Comparison of ENCODE assay signal across 29 mouse cellular contexts in the genomic region with DNA sequence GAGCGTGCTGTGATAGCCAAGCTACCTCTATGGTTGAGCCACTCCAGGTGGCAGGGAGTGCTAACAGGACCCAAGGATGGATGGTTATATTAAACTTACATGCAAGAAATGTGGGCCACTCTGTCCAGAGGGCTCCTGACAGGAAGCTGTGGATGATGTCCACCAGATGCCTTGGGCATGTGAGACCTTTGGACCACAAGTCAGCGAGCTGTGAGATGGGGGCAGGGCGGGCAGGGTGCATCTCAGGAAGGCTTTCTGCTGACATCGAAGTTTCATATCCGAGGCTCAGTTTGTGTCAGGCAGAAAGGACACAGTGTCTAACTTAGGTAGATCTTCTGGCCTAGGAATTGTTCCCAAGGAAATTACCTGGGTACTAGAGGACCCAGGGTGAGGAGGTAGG.
DNase-seq lines count a peak whose midpoint lies in the region; ATAC-seq lines count a peak whose summit lies in the region.
"Had no signal": no experiment of that assay in that cellular context is flagged by ENCODE, and none has a peak within 500 bp of the region (broad histone marks: within the 10 kb centered on the region; RNA-seq: fewer than 3 reads in every experiment).

No protein-coding gene starts in this region.

- no peak overlapping the region for H3K4me2 ChIP-seq in forebrain, embryonic 13.5 days
- H3K4me2 ChIP-seq: embryonic facial prominence, embryonic 15.5 days; forebrain, embryonic 12.5 days; heart, embryonic 12.5 days; hindbrain, embryonic 14.5 days; limb, embryonic 12.5 days; liver, embryonic 15.5 days; lung, embryonic 14.5 days; midbrain, embryonic 11.5 days had no signal

- H3K4me3 ChIP-seq in heart, embryonic 10.5 days: no peak overlapping the region
- no peak overlapping the region for H3K4me3 ChIP-seq in forebrain, embryonic 13.5 days
- H3K4me3 ChIP-seq: embryonic facial prominence, embryonic 10.5 days; embryonic facial prominence, embryonic 15.5 days; forebrain, embryonic 12.5 days; heart, embryonic 12.5 days; left cerebral cortex, adult 2 months; limb, embryonic 12.5 days; liver, embryonic 15.5 days had no signal

- peaks cover 29% of the 10 kb centered on the region for H3K4me1 ChIP-seq in heart, embryonic 10.5 days
- H3K4me1 ChIP-seq in forebrain, embryonic 13.5 days: peaks cover 28% of the 10 kb centered on the region
- H3K4me1 ChIP-seq: liver, embryonic 15.5 days had no signal

- intact Hi-C loops in heart, postnatal 36 days (cut with DNase I): no loop called here

- no peak for ATAC-seq in forebrain, embryonic 13.5 days
- ATAC-seq: midbrain, embryonic 16.5 days had no signal

- H3K9ac ChIP-seq in forebrain, embryonic 13.5 days: no peak overlapping the region
- H3K9ac ChIP-seq: embryonic facial prominence, embryonic 15.5 days; forebrain, embryonic 12.5 days; heart, embryonic 12.5 days; hindbrain, embryonic 14.5 days; limb, embryonic 12.5 days; liver, embryonic 15.5 days; lung, embryonic 14.5 days had no signal

- H3K36me3 ChIP-seq in heart, embryonic 10.5 days: no peaks in the 10 kb centered on the region
- H3K36me3 ChIP-seq in forebrain, embryonic 13.5 days (ENCODE audit: poor library complexity, severe bottlenecking): no peaks in the 10 kb centered on the region
- H3K36me3 ChIP-seq: embryonic facial prominence, embryonic 10.5 days; embryonic facial prominence, embryonic 15.5 days; forebrain, embryonic 12.5 days; G1E; heart, embryonic 12.5 days; limb, embryonic 12.5 days; liver, embryonic 15.5 days had no signal

- no peaks in the 10 kb centered on the region for H3K27me3 ChIP-seq in heart, embryonic 10.5 days (ENCODE audit: insufficient read depth, poor library complexity, severe bottlenecking)
- no peaks in the 10 kb centered on the region for H3K27me3 ChIP-seq in forebrain, embryonic 13.5 days
- H3K27me3 ChIP-seq: embryonic facial prominence, embryonic 15.5 days; forebrain, embryonic 12.5 days; heart, embryonic 12.5 days; limb, embryonic 12.5 days; liver, embryonic 15.5 days had no signal

- no peaks in the 10 kb centered on the region for H3K9me3 ChIP-seq in heart, embryonic 10.5 days
- H3K9me3 ChIP-seq in forebrain, embryonic 13.5 days (replicated peaks): no peaks in the 10 kb centered on the region
- H3K9me3 ChIP-seq: embryonic facial prominence, embryonic 10.5 days; embryonic facial prominence, embryonic 15.5 days; forebrain, embryonic 12.5 days; liver, embryonic 15.5 days had no signal

- H3K27ac ChIP-seq in heart, embryonic 10.5 days: peak overlapping the region; percentile 22; the same call in 1 of the 2 replicates
- no peak overlapping the region for H3K27ac ChIP-seq in forebrain, embryonic 13.5 days
- H3K27ac ChIP-seq: embryonic facial prominence, embryonic 10.5 days; embryonic facial prominence, embryonic 15.5 days; forebrain, embryonic 12.5 days; hindbrain, embryonic 14.5 days; left cerebral cortex, adult 2 months; limb, embryonic 12.5 days; liver, embryonic 15.5 days; stomach, postnatal 0 days had no signal

- WGBS in heart, embryonic 10.5 days: 32% methylated on average over 5 of the region's 5 CpGs
- 73% methylated on average over 5 of the region's 5 CpGs for WGBS in forebrain, embryonic 13.5 days

- peak; percentile 83 for DNase-seq in heart, embryonic 10.5 days (ENCODE audit: low spot score)
- no peak for DNase-seq in heart, postnatal 36 days
- DNase-seq in kidney, adult 9 months: peak; percentile 87
- peak; percentile 78 for DNase-seq in kidney, postnatal 14 days
- no peak for DNase-seq in gastrocnemius, adult 18-20 months (ENCODE audit: low spot score)
- DNase-seq in embryo, embryonic 9.5 days (ENCODE audit: extremely low spot score): no peak
- DNase-seq: adrenal gland, adult 8-10 months; cerebellum, adult 2 months; cerebellum, postnatal 14 days; gastrocnemius, postnatal 25 days; heart, adult 18-20 months; layer of hippocampus, adult 9-11 months; lung, embryonic 14.5 days; right cerebral cortex, postnatal 25 days; thymus, adult 18-20 months; thymus, postnatal 4 days had no signal

Comparison
In these comparisons a context has a peak if more than half of its experiments do, and no peak if none do; other contexts are left out.
1. DNase-seq: peak in heart, embryonic 10.5 days (single experiment), kidney, adult 9 months (single experiment) and kidney, postnatal 14 days (single experiment); none in heart, postnatal 36 days (0 of 2), gastrocnemius, adult 18-20 months (single experiment) and embryo, embryonic 9.5 days (single experiment).